Mouse (Mus musculus): ENCODE results near the gene Tpd52l2. TPM values are rescaled to one million over a fixed set of nuclear protein-coding genes. Genes with fewer than 3 reads are reported as not detected.

Tpd52l2 gene
- polyA plus RNA-seq, 1 experiment from 2014 or later, result 109 TPM

- WGBS, result under 1% methylated on average over 74 of the region's 74 CpGs
Measured at GRCm38 (mm10) chr2:181520118-181520935, 23.4 kb downstream of the Tpd52l2 start, which contains the start of gene Dnajc5. Gene Dnajc5 (plus strand): TSS chr2:181520485.

DNA sequence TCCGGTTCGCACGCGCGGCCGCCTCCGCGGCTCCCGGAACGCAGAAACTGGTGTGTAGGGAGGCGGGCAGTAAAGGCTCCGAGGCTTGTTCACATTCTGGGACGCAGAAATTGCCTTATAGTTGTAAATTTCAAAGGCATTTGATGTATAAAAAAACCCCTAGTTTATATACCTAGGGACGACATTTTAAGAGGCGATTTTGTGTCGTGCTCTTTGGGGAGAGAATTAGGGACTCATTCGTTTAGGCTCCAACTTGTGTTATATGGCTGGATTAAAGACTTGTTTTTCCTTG lies 23.9 kb downstream of the Tpd52l2 start:
- Histone ChIP-seq H3K27me3 (replicated peaks) (no peaks in the 10 kb centered on the region), H3K4me1 (peaks cover 50% of the 10 kb centered on the region), H3K36me3 (peaks cover 40% of the 10 kb centered on the region), H3K27ac (replicated peaks) (peak overlapping the region; percentile 99), H3K4me2 (peak overlapping the region; percentile 88), H3K9ac (peak overlapping the region; percentile 98), H3K9me3 (no peaks in the 10 kb centered on the region), H3K4me3 (peak overlapping the region; percentile 99)
- under 1% methylated on average over 17 of the region's 17 CpGs for WGBS
- no peak for ATAC-seq (ENCODE audit: extremely low read depth, insufficient number of reproducible peaks, low FRiP score, low TSS enrichment)

More at GRCm38 (mm10) chr2:181520118-181520935, 23.4 kb downstream of the Tpd52l2 start, which contains the start of gene Dnajc5:
- peak within 1 kb of the TSS; percentile 99 for H3K4me3 ChIP-seq
- H3K4me2 ChIP-seq, result peak within 1 kb of the TSS; percentile 88
- H3K9ac ChIP-seq, result peak within 1 kb of the TSS; percentile 98
- peak within 1 kb of the TSS; percentile 99 for H3K27ac ChIP-seq (replicated peaks)
- H3K27me3 ChIP-seq (replicated peaks), result no peaks in the 10 kb centered on the region
- ATAC-seq (ENCODE audit: extremely low read depth, insufficient number of reproducible peaks, low FRiP score, low TSS enrichment), result peak; percentile 95
- H3K4me1 ChIP-seq, result peaks cover 45% of the 10 kb centered on the region
- H3K9me3 ChIP-seq, result no peaks in the 10 kb centered on the region
- H3K36me3 ChIP-seq, result peaks cover 44% of the 10 kb centered on the region

DNA sequence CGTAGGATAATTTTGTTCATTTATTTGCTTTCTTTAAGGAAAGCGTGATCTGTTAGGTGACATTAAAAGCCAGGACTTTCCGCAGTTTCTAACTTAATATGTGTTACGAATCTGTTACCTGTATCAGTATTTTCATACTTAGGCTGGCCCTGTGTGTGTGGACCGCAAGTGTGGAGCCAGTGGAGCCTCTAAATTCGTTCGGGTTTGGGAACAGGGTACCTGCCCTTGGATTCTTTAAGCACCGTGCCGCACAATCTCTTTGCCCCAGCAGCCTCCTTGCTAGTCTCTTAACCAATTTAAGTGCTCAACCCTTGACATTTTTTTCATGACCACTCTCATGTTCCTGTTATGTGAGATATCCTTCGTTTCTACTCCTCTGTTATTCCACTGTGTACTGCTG lies 24.5 kb downstream of the Tpd52l2 start:
- peaks cover 35% of the 10 kb centered on the region for H3K36me3 ChIP-seq
- H3K4me2 ChIP-seq, result peak overlapping the region; percentile 88
- H3K9ac ChIP-seq, result peak overlapping the region; percentile 98
- 0 out of 2 replicates have a peak overlapping the region, but pooled peaks have one; percentile 99 for H3K27ac ChIP-seq (replicated peaks)
- no peak for ATAC-seq (ENCODE audit: extremely low read depth, insufficient number of reproducible peaks, low FRiP score, low TSS enrichment)
- peak overlapping the region; percentile 99 for H3K4me3 ChIP-seq
- WGBS, result 29% methylated on average over 10 of the region's 10 CpGs
- no peaks in the 10 kb centered on the region for H3K9me3 ChIP-seq
- peaks cover 50% of the 10 kb centered on the region for H3K4me1 ChIP-seq
- no peaks in the 10 kb centered on the region for H3K27me3 ChIP-seq (replicated peaks)

- peak overlapping the region; percentile 7 for H3K4me2 ChIP-seq
Measured at GRCm38 (mm10) chr2:181522811-181523210, 25.9 kb downstream of the Tpd52l2 start.

DNA sequence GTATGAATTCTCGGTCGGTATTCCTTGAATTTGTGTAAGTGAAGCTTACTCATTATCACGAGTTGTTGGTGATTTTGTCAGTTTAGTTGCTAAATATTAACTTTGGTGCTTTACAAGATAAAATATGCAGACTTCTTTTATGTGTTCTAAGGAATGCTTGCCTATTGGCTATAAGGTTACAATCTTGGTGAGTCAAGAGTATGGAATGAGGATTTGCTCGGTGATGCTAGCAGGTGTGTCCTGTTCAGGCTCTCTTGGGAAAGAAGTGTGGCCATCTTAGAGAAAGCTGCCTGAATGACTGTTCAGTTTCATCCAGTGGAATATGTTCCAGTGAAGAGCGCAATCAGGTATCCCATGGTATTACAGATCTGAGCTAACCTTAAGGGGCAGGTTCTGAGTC lies 28.6 kb downstream of the Tpd52l2 start:
- Histone ChIP-seq H3K36me3 (peaks cover 51% of the 10 kb centered on the region), H3K27me3 (replicated peaks) (no peaks in the 10 kb centered on the region), H3K9me3 (0 out of 2 replicates have a peak, but pooled peaks cover 3% of the 10 kb centered on the region), H3K4me1 (peaks cover 39% of the 10 kb centered on the region), H3K4me3 (no peak overlapping the region), H3K4me2 (no peak overlapping the region), H3K27ac (replicated peaks) (no peak overlapping the region), H3K9ac (no peak overlapping the region)
- WGBS, result 77% methylated on average over 5 of the region's 5 CpGs
- no peak for ATAC-seq (ENCODE audit: extremely low read depth, insufficient number of reproducible peaks, low FRiP score, low TSS enrichment)

More at GRCm38 (mm10) chr2:181522811-181523210, 25.9 kb downstream of the Tpd52l2 start:
- peaks cover 50% of the 10 kb centered on the region for H3K4me1 ChIP-seq
- no peak overlapping the region for H3K27ac ChIP-seq (replicated peaks)
- ATAC-seq (ENCODE audit: extremely low read depth, insufficient number of reproducible peaks, low FRiP score, low TSS enrichment), result no peak
- 63% methylated on average over 5 of the region's 5 CpGs for WGBS
- H3K9me3 ChIP-seq, result no peaks in the 10 kb centered on the region
- no peaks in the 10 kb centered on the region for H3K27me3 ChIP-seq (replicated peaks)
- H3K36me3 ChIP-seq, result peaks cover 31% of the 10 kb centered on the region
- no peak overlapping the region for H3K9ac ChIP-seq
- no peak overlapping the region for H3K4me3 ChIP-seq

DNA sequence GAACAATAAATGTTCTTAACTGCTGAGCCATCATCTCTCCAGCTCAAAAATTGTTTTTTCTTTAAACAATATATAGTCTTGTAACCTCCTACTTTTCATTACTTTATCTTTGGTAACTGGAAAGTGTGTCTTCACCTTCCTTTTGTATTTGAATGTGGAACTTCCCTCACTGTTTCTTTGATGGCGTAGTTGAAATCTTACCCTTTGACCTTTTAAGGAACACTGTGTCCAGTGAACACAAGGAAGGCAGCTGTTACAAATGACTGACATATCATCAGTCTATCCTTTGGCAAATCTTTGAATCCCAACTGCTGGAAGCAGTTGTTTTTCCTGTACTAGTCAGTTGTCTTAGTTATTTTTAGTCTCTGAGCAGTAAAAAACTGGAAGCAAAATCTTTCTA lies 32.1 kb downstream of the Tpd52l2 start:
- Histone ChIP-seq H3K9ac (no peak overlapping the region), H3K4me1 (peaks cover 19% of the 10 kb centered on the region), H3K27ac (replicated peaks) (no peak overlapping the region), H3K9me3 (0 out of 2 replicates have a peak, but pooled peaks cover 3% of the 10 kb centered on the region), H3K4me3 (no peak overlapping the region), H3K36me3 (peaks cover 58% of the 10 kb centered on the region), H3K27me3 (replicated peaks) (no peaks in the 10 kb centered on the region), H3K4me2 (no peak overlapping the region)
- no peak for ATAC-seq (ENCODE audit: extremely low read depth, insufficient number of reproducible peaks, low FRiP score, low TSS enrichment)
- WGBS, result 91% methylated on average over 1 of the region's 1 CpGs

DNA sequence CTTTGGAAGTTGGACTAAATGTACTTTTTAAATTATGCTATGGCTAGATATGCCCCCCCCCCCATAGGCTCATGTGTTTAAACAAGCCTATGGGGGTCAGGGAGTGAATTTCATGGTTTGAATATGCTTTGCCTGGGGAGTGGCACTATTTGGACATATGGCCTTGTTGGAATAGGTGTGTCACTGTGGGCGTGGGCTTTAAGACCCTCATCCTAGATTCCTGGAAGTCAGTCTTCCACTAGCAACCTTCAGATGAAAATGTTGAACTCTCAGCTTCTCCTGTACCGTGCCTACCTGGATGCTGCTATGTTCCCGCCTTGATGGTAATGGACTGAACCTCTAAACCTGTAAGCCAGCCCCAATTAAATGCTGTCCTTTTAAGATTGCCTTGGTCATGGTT lies 35.6 kb downstream of the Tpd52l2 start:
- H3K4me1 ChIP-seq, result peaks cover 16% of the 10 kb centered on the region
- no peak for ATAC-seq (ENCODE audit: extremely low read depth, insufficient number of reproducible peaks, low FRiP score, low TSS enrichment)
- H3K4me2 ChIP-seq, result no peak overlapping the region
- WGBS, result 90% methylated on average over 3 of the region's 3 CpGs
- H3K4me3 ChIP-seq, result no peak overlapping the region
- H3K36me3 ChIP-seq, result peaks cover 50% of the 10 kb centered on the region
- no peak overlapping the region for H3K27ac ChIP-seq (replicated peaks)
- 0 out of 2 replicates have a peak, but pooled peaks cover 3% of the 10 kb centered on the region for H3K9me3 ChIP-seq
- H3K9ac ChIP-seq, result no peak overlapping the region
- no peaks in the 10 kb centered on the region for H3K27me3 ChIP-seq (replicated peaks)

DNA sequence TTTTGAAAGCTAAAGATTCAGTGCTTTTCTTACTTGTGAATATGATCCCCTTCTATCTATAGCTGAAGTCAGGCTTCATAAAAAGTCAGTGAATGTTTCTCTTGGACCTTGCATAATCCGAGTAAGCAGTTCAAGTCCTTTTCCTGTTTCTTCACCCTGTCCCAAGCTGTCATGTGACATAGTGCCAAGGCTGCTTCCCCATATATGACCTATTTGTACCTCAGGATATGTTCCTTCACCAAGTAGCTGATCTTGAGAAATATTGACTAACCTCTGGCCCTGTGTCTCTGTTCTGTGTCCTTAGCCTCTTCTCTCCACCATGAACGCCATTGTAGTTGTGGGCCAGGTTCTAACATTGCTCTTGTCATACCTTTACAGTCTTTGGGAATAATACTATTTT lies 39.5 kb downstream of the Tpd52l2 start:
- Histone ChIP-seq H3K4me3 (no peak overlapping the region), H3K4me2 (no peak overlapping the region), H3K27ac (replicated peaks) (no peak overlapping the region), H3K9ac (no peak overlapping the region), H3K27me3 (replicated peaks) (no peaks in the 10 kb centered on the region), H3K4me1 (peaks cover 23% of the 10 kb centered on the region), H3K36me3 (peaks cover 27% of the 10 kb centered on the region), H3K9me3 (no peaks in the 10 kb centered on the region)
- no peak for ATAC-seq (ENCODE audit: extremely low read depth, insufficient number of reproducible peaks, low FRiP score, low TSS enrichment)
- 79% methylated on average over 2 of the region's 2 CpGs for WGBS

- no peaks in the 10 kb centered on the region for H3K9me3 ChIP-seq
- 72% methylated on average over 2 of the region's 2 CpGs for WGBS
- peak overlapping the region; percentile 58 for H3K9ac ChIP-seq
- H3K27me3 ChIP-seq (replicated peaks), result no peaks in the 10 kb centered on the region
- H3K4me3 ChIP-seq, result no peak overlapping the region
- peak; percentile 42; the same call in 1 of the 2 replicates for ATAC-seq (ENCODE audit: extremely low read depth, insufficient number of reproducible peaks, low FRiP score, low TSS enrichment)
- peak overlapping the region; percentile 12 for H3K4me2 ChIP-seq
- peaks cover 19% of the 10 kb centered on the region for H3K4me1 ChIP-seq
- H3K36me3 ChIP-seq, result peaks cover 22% of the 10 kb centered on the region
- peak overlapping the region; percentile 49 for H3K27ac ChIP-seq (replicated peaks)
Measured at GRCm38 (mm10) chr2:181537444-181538047, 40.6 kb downstream of the Tpd52l2 start.

DNA sequence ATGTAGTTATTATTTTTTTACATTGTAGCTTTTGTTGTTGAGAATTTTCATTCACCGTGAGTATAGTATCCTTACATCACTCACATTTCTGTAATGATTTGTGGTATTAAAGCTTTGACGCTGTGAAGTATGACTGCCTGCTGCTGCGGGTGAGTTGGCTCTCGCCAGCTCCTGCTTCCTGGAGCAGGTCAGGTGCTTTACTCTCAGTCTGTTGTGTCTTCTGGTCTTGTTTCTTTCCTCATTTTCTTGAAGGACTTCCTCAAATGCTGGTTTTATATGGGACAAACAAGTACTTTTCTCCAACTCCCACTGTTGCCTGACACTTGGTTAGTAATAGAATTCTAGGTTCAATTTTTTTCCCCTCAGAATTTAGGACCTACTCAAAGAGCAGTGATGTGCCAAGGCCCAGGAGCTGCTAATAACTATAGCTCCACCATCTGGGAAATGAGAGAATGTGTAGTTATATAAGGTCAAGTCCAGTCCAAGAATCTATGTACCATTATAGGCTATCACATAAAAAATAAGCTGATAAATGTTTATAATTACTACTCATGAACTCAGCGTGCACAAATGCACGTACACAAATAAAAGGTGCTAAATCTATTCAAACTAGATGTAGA lies 44.9 kb downstream of the Tpd52l2 start:
- ATAC-seq (ENCODE audit: extremely low read depth, insufficient number of reproducible peaks, low FRiP score, low TSS enrichment), result no peak
- H3K36me3 ChIP-seq, result peaks cover 27% of the 10 kb centered on the region
- H3K9ac ChIP-seq, result no peak overlapping the region
- H3K4me1 ChIP-seq, result peaks cover 11% of the 10 kb centered on the region
- 87% methylated on average over 6 of the region's 6 CpGs for WGBS
- no peak overlapping the region for H3K27ac ChIP-seq (replicated peaks)
- H3K4me2 ChIP-seq, result no peak overlapping the region
- no peaks in the 10 kb centered on the region for H3K27me3 ChIP-seq (replicated peaks)
- no peaks in the 10 kb centered on the region for H3K9me3 ChIP-seq
- no peak overlapping the region for H3K4me3 ChIP-seq

DNA sequence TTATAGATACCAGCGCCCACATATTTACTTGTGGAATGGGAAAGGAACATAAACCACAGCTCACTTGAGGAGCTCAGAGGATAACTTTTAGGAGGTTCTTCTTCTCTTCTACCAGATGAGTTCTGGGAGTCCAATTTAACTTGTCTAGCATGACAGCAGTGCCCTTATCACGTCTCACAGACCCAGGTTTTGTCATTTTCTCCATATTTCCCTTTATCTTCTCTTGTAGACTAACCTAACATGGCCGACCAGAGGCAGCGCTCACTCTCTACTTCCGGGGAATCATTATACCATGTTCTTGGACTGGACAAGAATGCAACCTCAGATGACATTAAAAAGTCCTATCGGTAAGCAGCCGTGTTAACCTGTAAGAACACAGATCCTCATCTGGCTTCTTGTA lies 49.2 kb downstream of the Tpd52l2 start:
- H3K9ac ChIP-seq, result no peak overlapping the region
- H3K9me3 ChIP-seq, result no peaks in the 10 kb centered on the region
- no peak for ATAC-seq (ENCODE audit: extremely low read depth, insufficient number of reproducible peaks, low FRiP score, low TSS enrichment)
- no peak overlapping the region for H3K4me3 ChIP-seq
- H3K27me3 ChIP-seq (replicated peaks), result no peaks in the 10 kb centered on the region
- WGBS, result 87% methylated on average over 7 of the region's 7 CpGs
- no peak overlapping the region for H3K4me2 ChIP-seq
- peaks cover 62% of the 10 kb centered on the region for H3K36me3 ChIP-seq
- no peak overlapping the region for H3K27ac ChIP-seq (replicated peaks)
- peaks cover 7% of the 10 kb centered on the region for H3K4me1 ChIP-seq
